Mouse (Mus musculus) ES-E14 (cell line): ENCODE data around the gene Cldn15.

Source experiments
- CHD2 ChIP-seq: IDR thresholded peaks from 2 replicates; pipeline ENCODE4 v1.6.1; 2014; ENCODE audit warnings: mild to moderate bottlenecking, low read depth, low read length, inconsistent platforms
- HCFC1 ChIP-seq: IDR thresholded peaks from 2 replicates; pipeline ENCODE4 v1.6.1; 2012; ENCODE audit warnings: low read length, inconsistent platforms, borderline replicate concordance; ENCODE audit not compliant: insufficient read depth
- ZC3H11A ChIP-seq: IDR thresholded peaks from 2 replicates; pipeline ENCODE4 v1.6.1; 2012; ENCODE audit warnings: low read depth, mild to moderate bottlenecking, inconsistent platforms, low read length, borderline replicate concordance
- ZNF384 ChIP-seq: IDR thresholded peaks from 2 replicates; pipeline ENCODE4 v1.6.1; 2012; ENCODE audit warnings: low read depth, low read length, inconsistent platforms

DNA sequence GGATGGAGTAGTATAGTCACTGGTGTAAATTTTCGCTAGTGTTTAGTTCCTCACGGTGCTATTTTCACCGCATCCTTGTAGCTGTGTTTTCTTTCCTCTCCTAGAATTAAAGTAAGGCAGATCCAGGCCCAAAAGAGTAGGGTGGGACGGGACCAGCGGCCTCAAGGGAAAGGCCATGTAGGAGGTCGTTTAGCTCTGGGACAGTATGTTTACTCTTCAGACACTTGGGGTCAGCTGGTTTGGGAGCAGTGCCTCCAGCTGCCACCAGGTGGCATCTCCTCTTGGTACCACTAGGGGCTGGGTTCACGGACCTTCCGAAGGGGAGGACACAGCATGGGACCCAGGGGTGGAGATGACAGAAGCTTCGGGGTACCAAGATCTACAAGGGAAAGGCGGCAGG, 3.9 kb upstream of the Cldn15 start:
- TF ChIP-seq HCFC1 (no peak), ZNF384 (no peak), CHD2 (no peak), ZC3H11A (no peak)
